Mouse (Mus musculus) gastrocnemius, postnatal 4 days (tissue): ENCODE data around the gene Gm6890. TPM values are rescaled to one million over a fixed set of nuclear protein-coding genes. Genes with fewer than 3 reads are reported as not detected.
"Not testable (repeated sequence)": the region's sequence is repeated elsewhere in the genome, so short reads cannot be mapped to it uniquely, and the experiment has no call there.

Source experiments
- DNase-seq, 2 experiments: peaks; one replicate each; pipeline ENCODE4 v3.0.0; 2021 to 2022; ENCODE audit warnings: low spot score in 2 of 2, mixed read lengths in 2 of 2
- long read RNA-seq, 2 experiments: library from polyadenylated mRNA; stranded (forward); transcript quantifications; one replicate each; pipeline ENCODE4 v2.0.0; 2021
- total RNA-seq, 2 experiments: library from RNA; stranded (reverse); gene quantifications; 2 replicates each; pipeline ENCODE4 v1.2.3; 2021

Gene Gm6890
- total RNA-seq: not detected
- long read RNA-seq, experiment 1: 0 reads
- long read RNA-seq, experiment 2: 0 reads

DNA sequence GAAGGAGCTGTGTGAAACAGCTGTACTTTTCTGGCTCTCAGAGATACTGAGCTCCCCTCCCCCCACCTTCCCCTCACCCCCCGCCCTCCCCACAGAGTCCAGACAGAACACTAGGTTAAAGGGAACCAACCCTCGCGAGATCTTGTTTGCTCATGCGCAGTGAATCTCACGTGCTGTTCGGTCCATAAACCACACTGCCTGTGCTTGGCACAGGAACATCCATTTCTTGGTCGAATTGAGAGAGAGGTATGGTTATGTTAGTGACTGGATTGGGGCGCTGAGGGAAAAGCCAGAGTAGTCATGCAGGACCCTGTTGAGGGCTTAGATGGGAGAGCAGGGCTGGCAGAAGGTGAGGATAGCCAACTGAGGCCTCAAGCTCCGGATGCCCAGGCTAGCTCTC lies at the start of gene Gm6890:
Gene Gm6890, plus strand, starts transcription at position 301 of the 400 bp plus-strand sequence.
- not testable (repeated sequence) for DNase-seq

DNA sequence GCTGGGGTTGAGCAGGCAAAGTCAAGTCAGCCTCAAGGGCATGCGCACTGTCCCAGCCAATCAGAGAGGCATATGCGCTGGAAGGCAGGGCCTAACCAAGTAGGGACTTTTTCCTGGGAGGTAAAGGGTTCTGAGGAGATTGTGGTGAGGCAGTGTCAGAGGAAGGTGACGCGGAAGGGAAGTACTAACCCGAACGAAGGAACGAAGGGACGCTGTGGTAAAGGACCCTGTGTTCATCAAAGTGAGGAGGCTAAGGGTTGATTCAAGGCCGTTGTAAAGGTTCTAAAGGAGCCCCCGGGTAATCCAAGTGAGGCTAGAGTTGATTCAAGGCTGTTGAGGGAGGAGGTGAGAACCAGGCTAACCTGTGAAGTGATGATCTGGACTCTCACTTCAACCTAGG lies 14.5 kb upstream of the Gm6890 start:
- DNase-seq: not testable (repeated sequence)

DNA sequence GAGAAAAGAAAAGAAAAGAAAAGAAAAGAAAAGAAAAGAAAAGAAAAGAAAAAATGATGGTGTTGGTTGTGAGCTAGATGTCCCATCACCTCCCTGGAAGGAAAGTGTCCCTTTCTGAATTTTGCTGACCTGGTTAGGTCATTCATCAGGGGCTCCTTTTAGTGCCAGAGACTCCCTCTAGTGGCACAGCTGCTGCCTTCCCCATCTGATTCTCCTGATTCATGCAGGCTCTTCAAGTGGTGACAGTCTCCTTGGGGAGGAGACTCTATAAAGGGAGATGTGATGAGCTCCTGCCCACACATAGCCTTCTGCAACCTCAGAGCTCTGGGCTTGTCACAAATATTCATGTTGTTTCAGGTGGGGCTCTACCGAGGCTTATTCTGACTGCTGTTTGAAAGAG lies 30.0 kb downstream of the Gm6890 start:
- DNase-seq: not testable (repeated sequence)

Other genes with a start within 250 kb of the Gm6890 start
- gene Olfr1326-ps1, start 166.0 kb upstream of the Gm6890 start, total RNA-seq: not detected
- gene Olfr1325, start 148.2 kb upstream of the Gm6890 start, total RNA-seq: not detected
- under 1 TPM in 1 of 2 experiments, not detected in 1; 0.10 TPM for gene Gm5640, start 95.3 kb upstream of the Gm6890 start, total RNA-seq
- not detected for gene Gm5936, start 96.3 kb downstream of the Gm6890 start, total RNA-seq